Mouse (Mus musculus) gastrocnemius, postnatal 10 days (tissue): Measurements from ENCODE around the gene Bcas1. TPM values are rescaled to one million over a fixed set of nuclear protein-coding genes. Genes with fewer than 3 reads are reported as not detected.
A peak's percentile ranks its signal among the peaks of the same experiment; 100 is the strongest.

ENCODE experiments used
- DNase-seq: peaks from one replicate; pipeline ENCODE4 v3.0.0; 2021; ENCODE audit warnings: mixed read lengths
- total RNA-seq, 2 experiments: library from RNA; stranded (reverse); gene quantifications; 2 replicates each; pipeline ENCODE4 v1.2.3; 2021

The Bcas1 gene
- total RNA-seq, 2 experiments from 2014 or later = 4.5 to 7.4 TPM

DNA sequence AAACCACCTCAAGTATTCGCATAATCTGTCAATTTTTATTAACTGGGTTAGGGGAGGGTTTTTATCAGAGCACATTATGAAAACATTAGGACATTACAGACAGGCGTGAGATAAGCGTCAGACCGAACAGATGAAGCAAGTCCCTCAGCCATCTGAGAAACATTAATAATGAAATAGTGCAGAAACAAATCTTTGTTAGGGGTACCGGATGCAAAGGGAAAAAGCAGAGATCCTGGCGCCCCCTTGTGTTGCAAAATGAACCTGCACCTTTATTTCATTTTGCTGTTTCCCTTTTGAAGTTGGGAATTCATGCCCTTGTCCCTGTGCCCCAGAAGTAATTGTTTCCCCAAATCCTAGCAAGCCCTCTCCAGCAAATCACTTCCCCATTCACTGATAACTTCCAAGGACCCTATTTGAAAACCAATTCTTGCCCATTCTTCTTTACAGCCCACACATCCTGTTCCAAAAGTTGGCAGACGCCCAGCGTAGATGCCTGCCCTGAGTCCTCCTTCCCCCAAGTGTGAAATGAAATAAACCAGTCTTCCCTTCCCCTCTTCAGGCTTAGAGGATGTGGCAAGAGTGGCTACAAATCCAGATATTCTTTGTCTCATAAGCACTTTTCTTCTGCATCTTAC is 80.4 kb downstream of the Bcas1 start:
- DNase-seq = peak; percentile 63

DNA sequence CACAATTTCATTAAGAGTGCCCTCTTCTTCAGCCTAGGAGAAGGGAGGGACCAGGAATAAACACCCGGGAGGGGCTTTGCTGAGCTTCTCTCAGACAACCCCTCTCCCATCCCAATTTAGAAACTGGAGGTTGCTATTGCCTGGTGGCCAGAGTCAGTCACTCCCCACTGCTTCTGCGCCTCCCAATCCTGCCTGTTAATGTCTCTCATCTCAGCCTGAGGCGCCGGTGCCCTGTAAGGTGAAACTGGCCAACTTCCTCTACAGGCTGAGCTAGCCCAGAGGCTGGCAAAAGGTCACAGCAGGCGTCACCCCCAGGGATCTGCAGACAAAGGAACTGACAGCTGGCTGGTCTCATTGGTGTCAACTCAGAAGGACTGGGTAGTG is 82.2 kb downstream of the Bcas1 start:
- no peak for DNase-seq

DNA sequence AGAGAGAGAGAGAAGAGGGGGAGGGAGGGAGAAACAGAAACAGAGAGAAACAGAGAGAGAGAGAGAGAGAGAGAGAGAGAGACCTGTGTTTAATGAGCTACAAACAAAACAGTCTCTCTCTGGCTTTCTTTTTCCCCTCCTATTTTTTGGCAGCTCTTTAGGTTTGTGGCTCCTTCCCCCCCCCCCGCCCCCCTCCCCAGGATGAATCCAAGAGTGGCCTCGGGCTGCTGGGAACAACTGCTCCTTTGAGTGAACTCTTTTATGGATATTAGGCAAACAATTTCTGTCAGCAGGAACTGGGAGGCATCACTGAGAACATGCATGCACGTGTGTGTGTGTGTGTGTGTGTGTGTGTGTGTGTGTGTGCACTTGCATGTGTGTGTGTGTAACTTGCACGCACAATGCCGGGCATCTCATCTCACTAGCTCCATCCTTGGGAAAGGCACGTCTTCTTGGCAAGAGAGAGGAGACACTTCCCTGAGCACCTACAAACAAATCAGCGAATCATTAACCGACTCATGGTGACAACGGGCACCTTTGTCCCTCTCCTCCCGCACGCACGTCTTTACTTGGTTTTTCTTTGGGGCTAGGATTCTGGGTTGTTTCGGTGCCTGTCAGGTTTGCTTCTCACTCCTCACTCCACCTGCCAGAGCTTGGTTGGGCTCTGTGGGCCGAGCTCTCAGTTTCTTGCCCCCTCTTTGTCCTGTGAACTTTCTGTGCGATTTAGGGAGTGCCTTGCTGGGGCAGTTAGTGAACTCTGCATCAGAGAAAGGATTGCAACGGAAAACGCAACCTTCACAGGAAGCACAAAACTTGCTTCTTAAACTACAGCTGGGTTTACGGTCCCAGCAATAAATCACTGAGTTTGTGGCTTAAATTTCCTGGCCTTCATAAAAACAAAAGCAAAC is 82.9 kb downstream of the Bcas1 start:
- no peak for DNase-seq

DNA sequence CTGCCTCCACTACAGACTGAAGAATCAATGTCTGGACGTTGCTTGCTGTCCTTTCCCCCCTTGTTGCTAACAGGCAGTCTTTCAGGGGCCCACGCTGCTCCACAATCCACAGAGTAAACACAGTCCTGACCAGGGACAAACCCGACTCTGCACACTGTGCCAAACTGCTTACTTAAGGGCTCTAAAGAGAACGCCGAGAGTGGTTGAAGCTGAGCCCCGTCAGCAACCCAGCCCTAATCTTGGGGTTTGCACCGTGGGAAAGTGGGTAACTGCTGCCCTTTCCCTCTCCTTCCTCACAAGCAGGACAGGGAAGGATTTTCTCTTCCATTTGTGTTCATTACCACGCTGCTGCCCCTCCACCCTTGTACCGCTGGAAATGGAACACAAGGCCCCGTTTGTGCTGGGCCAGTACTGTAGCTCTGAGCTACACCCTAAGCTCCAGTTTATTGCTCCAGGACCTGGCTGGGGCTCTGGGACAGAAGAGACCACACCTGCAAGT is 83.8 kb downstream of the Bcas1 start:
- no peak for DNase-seq

DNA sequence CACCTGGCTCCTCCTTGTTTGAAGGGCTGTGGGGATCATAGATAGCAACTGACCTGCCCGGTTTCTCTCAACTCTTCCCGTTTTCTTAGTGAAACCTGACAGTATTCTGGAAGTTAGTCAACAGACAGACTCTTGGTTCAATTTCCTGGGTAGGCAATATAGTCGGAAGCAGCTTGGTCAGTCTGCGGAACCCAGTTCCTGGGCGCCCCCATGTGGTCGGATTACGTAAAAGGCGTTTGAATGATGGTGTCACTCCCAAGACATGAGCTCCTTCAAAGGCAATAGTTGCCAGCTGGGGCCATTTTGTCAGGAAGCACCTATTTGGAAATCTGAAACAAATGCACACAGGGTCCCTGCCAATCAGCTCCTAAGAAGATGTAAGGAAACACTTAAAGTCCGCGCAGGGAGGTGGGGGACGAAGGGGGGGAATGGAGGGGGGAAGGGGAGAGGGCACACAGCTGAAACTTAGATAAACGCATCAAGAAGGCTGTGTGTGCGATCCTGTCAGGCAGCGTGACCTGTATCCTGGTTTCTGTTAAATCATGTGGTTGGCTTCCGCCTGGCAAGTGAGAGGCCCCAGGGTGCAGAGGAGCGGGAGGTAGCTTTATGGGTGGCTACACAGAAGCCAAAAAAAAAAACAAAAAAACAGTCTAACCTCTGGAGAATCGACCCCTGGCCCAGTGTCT is 84.4 kb downstream of the Bcas1 start:
- DNase-seq = peak; percentile 85

DNA sequence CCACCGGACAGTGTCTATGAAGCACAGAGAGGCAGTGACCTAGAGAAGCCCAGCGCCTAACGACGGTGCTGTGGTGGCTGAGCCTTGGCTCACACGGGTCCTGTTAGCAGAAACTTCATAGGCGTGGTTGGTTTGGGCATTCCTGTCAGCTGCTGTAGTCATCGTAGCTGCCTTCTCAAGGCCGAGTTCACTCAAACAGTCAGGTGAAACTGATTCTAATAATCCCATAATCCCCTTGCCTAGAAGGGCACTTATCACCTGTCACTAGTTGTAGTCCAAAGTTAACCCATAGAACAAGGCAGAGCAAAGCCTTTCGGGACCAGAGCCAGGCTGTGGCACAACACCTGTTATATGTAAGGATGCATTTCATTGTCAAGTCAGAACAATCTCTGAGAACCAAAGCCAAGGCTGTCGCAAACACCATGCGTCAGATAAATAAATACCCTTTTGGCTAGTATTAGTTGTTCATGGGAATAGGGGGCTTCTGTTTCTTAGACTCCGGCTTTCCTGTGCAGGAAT is 85.3 kb downstream of the Bcas1 start:
- no peak for DNase-seq

DNA sequence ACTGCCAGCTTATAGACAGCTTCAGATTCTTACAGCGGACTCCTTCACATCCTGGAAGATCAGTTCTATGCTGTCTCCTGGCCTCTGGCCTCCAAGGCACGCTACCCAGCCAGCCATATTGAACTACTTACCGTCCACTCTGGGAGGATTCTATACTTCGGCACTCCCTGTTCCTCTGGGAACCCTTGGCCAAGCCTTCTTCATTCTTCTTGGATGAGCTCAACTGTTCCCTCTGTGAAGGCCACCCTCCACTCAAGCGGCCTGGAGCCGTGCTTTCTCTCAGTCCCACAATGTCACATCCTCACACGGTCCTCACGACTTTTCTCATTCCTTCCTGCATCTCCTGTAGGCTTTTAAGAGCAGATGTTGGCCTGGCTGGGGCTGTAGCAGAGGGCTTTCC is 86.5 kb downstream of the Bcas1 start:
- no peak for DNase-seq

DNA sequence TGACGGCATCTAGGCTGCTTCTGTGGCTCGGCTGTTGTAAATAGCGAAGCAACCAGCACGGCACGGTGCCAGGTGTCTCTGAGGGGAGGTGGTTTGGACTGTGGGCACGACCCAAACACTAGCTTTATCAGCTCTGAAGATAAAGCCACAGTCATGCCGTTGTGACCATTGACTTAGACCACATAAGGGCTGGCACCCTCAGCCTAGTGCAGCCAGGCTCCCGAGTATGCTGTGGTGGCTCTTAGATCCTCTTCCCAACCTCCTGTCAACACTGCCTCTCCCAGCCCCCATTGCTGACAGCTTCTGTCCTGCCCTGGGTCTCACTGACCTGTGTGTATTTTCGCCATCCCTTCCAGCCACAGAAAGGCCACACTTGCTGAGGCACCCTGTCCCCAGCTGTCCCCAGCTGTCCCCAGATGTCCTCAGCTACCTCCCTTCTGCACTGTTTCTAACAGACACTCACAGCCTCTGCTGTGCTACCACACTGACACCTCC is 91.3 kb downstream of the Bcas1 start:
- DNase-seq = no peak

DNA sequence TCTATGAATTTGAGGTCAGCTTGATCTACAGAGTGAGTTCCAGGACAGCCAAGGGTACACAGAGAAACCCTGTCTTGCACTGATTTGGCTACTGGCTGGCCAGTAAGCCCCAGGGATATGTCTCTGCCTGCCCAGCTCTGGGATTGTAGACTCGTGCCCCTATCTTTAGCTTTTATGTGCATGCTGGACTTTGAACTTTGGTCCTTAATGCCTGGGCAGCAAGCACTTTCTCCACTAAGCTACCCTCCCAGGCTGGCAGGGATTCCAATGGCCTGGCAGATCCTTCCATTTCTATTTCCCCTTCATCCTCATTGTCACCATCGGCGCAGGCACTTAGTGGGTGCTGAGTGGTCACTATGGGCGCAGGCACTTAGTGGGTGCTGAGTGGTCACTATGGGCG is 92.5 kb downstream of the Bcas1 start:
- no peak for DNase-seq

DNA sequence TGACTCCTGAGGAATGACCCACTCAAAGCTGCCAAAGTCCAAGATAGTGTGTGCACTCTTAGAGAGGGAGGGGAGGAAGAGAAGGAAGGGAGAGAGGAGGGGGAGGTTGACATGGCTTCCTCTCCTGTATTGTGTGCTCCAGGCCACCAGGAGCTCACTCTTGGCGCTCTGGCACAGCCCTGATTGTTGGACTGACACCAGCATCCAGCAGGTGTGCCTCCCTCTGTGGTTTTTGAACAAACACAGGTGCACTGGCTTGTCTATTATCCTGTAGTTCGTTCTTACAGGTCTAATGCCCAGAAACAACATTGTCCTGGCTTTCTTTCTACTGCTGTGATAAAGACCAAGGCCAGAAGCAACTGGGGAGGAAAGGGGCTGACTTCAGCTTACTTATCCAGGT is 95.8 kb downstream of the Bcas1 start:
- no peak for DNase-seq

DNA sequence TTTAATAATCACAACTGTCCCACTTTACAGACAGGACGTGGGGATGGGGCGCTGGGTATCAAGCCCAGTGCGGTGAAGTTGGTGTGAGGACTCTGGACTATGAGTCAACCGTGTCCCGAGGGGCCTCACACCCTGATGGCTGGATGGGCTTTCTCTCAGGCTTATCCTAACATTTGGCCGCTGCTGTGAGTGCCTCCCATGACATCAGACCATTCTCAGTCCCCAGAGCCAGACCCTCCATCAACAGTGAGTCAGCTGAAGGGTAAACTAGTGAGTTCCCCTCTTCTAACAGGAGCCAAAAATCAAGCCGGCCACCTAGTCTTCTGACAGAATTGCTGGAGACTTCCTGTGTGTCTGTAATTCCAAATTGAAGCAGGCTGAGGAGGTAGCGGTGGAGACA is 97.2 kb downstream of the Bcas1 start:
- DNase-seq = peak; percentile 57

DNA sequence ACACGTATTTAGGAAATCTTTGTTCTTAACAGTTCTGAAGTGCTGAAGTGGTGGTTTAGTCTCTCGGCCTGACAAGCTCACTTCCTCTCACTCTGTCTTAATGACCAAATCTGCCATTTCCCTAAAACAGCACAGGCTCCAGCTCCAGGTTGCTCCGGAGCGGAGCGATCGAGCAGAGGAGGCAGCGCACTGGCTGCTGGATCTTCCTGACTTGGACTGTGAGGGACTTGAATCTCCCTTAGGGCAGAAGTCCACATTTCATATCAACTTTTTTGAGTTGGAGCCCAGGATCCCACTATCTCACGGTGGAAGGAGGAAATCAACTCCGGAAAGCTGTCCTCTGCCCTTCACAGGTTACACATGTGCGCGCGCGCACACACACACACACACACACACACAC is 97.7 kb downstream of the Bcas1 start:
- DNase-seq = no peak

DNA sequence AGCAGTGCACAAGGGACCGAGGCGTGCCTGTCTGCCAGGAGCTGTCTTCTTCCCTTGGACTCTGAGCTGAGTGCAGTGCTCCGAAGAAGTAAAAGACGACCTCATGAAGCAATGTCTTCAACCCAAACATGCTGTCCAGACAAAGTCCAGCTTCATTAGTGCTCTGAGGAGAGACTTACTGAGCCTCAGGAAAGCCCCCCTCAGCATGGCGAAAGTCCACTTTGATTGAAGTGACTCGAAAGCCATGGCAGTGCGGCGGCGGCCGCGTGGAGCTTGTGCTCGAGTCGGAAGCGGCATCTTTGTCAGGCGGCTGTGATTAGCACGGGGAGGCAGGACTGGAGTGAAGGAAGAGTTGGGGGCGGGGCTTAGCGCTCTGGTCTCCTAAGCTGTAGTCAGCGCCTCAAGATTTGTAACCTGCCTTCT is 103.7 kb downstream of the Bcas1 start:
- peak; percentile 51 for DNase-seq

DNA sequence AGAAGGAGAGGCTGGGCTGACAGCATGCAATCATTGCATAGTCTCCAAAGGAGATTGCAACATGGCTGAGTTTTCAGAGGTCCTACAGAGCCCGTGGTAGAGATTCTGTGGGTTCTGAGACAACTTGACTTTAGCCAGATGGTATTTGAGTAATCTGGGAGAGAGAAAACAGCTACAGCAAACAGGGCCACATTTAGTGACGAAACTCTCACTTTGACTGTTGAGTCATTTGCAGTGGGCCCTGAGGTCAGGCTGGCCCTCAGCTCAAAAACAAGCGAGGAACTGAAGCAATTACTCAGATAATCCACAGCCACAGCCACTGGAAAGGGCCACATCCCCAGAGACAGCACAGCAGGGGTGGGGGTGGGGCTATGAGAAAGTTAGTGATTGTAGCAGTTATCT is 105.6 kb downstream of the Bcas1 start:
- DNase-seq = no peak

DNA sequence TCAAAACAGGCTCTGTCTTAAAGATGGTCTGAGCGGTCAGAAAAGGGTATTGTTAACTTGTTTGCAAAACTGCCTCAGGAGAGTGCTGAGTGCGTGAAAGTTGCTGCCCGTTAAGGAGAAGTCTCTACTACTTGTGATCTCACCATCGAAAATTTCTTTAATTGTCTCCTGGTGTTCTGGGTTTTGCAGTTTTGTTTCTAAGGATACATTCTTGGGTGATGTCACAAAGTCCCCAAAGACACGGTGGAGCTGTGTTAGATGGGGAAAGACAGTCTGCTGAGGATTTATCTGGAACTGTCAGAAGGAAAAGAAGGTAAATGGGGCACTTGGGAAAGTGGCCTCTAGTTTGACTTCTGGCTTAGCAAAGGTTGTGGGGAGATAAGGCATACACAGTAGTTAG is 106.1 kb downstream of the Bcas1 start:
- DNase-seq = no peak

DNA sequence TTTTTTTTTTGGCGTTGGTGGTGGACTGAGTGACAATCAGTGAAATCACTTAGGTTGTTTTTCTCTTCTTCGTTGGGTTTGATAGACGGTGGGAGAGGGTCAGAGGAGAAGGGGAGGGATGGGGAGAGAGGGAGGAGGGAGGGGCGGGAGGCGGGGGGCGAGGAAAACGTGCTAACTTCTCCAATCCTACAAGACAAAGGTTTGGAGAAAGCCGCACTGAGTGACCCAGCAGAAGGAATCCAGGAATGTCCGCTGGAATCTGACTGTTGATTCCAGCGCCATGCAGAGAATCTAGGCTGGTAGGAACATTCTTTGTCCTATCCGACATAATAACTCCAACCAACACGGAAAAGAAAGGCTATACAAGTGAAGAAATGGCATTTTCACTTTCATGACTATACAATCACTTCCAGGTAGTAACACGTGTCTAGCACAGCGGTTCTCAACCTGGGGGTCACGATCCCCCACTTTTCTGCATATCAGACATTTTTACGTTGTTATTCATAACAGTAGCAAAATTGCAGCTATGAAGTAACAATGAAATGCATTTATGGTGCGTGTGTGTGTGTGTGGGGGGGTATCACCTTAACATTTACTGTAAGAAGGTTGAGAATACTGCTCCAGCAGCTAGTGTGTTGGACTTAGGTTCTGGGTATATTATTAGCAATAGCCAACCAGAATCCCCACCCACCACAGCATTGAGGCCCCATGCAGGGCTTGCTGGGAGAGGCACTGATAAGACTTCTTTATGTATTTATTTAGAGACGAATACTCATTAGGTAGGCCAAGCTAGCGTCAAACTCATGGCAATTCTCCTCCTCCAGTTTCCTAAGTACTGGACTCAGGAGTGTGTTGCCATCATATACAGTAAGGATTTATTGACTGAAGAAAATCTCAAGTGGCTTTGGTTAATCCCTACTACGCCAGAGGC is 107.8 kb downstream of the Bcas1 start:
- DNase-seq = no peak

DNA sequence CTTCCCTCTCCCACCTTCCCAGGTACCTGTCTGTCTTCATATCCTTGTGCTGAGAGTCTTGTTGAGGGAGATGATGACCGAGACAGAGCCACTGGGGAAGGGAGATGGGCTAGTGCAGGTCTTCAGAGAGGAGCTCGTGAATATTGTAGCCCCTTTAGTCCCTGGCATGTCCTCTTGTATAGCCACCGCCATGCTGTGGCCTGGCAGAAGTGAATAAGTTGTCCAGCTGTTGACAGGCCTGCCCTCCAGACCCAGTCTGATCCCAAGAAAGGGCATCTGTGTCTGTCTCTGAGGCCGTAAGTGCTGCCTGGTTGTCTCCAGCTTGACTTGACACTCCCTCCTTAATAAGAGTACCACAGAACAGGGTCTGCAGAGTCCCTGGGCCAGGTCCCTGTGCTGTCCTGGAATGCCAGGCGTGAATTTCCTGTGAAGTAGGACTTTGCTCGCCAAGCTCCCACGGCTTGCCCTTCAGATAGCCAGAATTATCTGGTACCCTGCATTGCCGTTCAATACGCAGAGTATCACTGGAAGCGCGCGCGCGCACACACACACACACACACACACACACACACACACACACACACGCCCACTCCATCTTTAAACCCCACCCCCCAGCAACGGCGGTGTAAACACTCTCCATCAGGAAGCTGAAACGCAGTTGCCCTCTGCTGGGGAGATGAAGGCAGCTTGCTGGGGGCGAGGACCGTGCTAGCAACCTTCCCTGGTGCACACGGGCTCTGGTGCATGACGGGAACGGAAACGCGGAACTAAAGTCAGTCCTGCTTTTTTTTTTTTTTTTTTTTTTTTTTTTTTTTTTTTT is 108.7 kb downstream of the Bcas1 start:
- DNase-seq = peak; percentile 77

DNA sequence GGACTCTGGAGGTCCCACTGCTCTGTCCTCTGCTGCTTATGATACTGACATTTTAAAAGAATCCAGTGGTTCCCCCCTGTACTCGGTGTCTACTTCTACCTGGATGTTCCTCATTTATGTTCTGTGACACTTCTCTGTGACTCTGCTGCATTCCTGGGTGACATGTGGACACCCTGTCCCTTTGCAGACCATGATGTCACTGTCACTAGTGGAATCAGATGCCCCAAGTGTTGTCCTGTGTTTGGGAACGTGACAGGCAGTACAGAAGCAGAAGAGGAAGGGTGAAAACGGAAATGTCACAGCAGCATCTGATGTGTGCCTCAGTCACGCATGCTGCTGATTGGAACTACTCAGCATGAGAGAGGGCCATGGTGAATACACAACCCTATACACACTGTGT is 110.9 kb downstream of the Bcas1 start:
- no peak for DNase-seq

DNA sequence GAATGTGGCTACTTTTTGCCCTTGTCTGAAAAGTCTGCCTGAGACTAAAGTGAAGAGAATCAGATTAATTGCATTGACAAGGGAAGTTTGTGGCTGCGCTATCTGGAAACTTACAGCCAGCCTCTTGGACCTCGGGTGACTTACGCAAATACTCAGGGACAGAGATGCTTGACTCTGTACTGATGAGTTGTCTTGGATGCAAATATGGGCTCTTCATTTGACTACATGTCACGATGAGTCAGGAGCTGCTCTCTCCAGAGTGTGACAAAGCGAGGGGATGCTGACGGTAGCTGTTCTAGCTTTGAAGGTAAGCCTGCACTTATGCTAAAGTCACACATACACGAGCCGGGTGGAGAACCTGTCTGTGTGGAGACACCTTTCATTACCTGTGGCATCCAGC is 111.3 kb downstream of the Bcas1 start:
- DNase-seq = no peak

DNA sequence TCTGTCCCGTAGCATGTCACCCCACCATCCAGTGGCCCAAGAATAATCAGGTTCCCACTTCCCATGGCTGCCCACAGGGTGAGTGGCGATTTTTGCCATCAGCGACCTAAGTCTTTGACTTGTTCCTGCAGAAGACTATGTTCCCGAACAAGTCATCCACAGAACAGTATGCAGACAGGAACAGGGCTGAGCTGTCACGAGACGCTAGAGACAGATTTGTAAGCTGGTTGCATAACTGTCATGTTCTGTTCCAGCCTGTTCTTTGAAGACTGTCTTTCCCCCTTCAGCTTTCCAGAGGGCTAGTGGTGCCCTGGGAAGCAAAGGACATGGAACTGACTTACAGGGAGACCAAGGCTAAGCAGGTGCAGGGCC is 116.7 kb downstream of the Bcas1 start:
- DNase-seq = no peak
